Mouse (Mus musculus): ENCODE results near the gene Anxa3. TPM values are rescaled to one million over a fixed set of nuclear protein-coding genes. Genes with fewer than 3 reads are reported as not detected.

Anxa3 gene
- total and polyA plus RNA-seq, 2 experiments from 2014 or later: 23.9 to 29.2 TPM

DNA sequence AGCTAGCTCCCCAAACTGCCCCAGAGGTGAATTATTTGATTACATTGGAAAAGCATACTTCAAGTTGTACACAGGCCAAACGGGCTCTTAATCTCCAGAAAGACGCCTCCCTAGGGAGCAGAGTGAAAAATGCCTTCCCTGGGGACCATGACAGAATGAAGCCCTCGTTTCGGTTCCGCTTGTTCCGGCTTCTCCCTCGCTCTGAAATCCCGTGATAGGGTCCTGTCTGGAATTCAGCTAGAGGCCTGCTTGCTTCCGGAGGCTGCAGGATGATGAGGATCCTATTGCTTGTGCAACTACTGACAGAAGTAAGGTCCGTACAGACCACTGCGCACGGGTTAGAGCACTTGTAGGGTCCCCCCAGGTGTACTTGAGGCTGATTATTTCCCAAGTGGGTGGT lies 77.9 kb downstream of the Anxa3 start:
- Histone ChIP-seq H3K4me2 (ENCODE audit: low read depth, low read length, poor library complexity, severe bottlenecking) (no peak overlapping the region), H3K27me3 (ENCODE audit: insufficient read depth, low read length) (no peaks in the 10 kb centered on the region), H3K9ac (replicated peaks; ENCODE audit: low read length, poor library complexity, severe bottlenecking) (no peak overlapping the region), H3K36me3 (ENCODE audit: insufficient read depth, low read length) (no peaks in the 10 kb centered on the region), H3K27ac (ENCODE audit: low read depth, low read length) (no peak overlapping the region), H3K4me3 (ENCODE audit: low read depth, low read length) (no peak overlapping the region), H3K4me1 (ENCODE audit: insufficient read depth, low read length) (no peaks in the 10 kb centered on the region), H3K9me3 (ENCODE audit: low read length) (no peaks in the 10 kb centered on the region)
- no peak for TF ChIP-seq CTCF (IDR thresholded peaks at IDR 0.05)
- 57% methylated on average over 12 of the region's 12 CpGs for whole genome bisulfite sequencing
- no peak for ATAC-seq (ENCODE audit: low FRiP score)
- DNase-seq (ENCODE audit: low spot score): no peak

DNA sequence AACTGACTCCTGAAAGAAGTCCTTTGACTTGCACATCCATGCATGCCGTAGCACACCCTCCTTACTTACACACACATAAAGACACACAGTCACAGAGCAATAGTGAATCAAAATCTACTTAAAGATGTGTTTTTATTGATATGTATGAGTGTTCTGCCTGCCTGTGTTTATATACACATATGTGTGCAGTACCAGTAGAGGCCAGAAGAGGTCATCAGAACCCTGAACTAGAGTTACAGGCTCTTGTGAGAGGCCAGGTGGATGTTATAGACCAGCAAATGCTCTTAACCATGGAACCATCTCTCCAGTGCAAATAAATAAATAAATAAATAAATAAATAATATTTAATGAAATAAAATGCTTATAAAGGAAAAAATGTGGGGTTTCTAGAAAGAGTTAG lies 85.0 kb downstream of the Anxa3 start:
- Histone ChIP-seq H3K4me1 (ENCODE audit: insufficient read depth, low read length) (no peaks in the 10 kb centered on the region), H3K4me2 (ENCODE audit: low read depth, low read length, poor library complexity, severe bottlenecking) (no peak overlapping the region), H3K9ac (replicated peaks; ENCODE audit: low read length, poor library complexity, severe bottlenecking) (no peak overlapping the region), H3K27ac (ENCODE audit: low read depth, low read length) (no peak overlapping the region), H3K4me3 (ENCODE audit: low read depth, low read length) (no peak overlapping the region), H3K27me3 (ENCODE audit: insufficient read depth, low read length) (no peaks in the 10 kb centered on the region), H3K36me3 (ENCODE audit: insufficient read depth, low read length) (no peaks in the 10 kb centered on the region), H3K9me3 (ENCODE audit: low read length) (no peaks in the 10 kb centered on the region)
- 100% methylated on average over 1 of the region's 1 CpGs for WGBS
- peak; percentile 58 for TF ChIP-seq CTCF (IDR thresholded peaks at IDR 0.05)
- no peak for ATAC-seq (ENCODE audit: low FRiP score)
- DNase-seq (ENCODE audit: low spot score): peak; percentile 58

DNA sequence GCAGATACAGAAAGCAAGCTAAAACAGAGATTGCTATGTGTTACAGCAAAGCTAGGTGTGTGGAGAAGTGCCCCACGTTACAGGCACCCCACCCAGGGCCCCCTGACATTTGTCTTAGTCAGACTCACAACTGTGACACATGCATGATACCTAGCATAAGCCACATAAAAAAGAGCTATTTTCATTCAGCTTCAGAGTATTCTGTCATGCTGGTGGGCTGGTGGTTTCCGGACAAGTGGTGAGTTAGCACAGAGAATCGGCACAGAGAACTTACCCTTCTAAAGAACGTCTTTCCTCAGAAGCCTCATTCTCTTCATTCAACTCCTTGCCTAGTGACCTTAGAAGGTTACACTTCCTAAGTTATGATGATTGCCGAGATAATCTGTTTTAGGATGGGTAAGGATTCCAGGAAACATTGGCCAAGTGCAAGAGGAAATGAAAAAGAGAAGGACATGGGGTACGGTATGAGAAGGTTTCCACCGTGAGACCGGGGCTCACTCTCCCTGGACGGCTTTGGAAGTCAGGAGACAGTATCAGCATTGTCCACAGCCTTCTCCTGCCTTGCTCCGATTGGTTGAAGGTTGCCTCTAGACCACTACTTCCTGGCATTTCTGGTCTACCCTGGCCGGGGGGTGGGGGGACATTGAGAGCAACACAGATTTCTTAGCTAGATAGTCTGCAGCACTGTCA lies 85.9 kb downstream of the Anxa3 start:
- DNase-seq (ENCODE audit: low spot score) (no peak), ATAC-seq (ENCODE audit: low FRiP score) (no peak)
- H3K9me3 ChIP-seq (ENCODE audit: low read length): no peaks in the 10 kb centered on the region
- TF ChIP-seq CTCF (IDR thresholded peaks at IDR 0.05): no peak
- H3K9ac ChIP-seq (replicated peaks; ENCODE audit: low read length, poor library complexity, severe bottlenecking): no peak overlapping the region
- H3K27ac ChIP-seq (ENCODE audit: low read depth, low read length): no peak overlapping the region
- no peaks in the 10 kb centered on the region for H3K27me3 ChIP-seq (ENCODE audit: insufficient read depth, low read length)
- H3K36me3 ChIP-seq (ENCODE audit: insufficient read depth, low read length): no peaks in the 10 kb centered on the region
- no peak overlapping the region for H3K4me3 ChIP-seq (ENCODE audit: low read depth, low read length)
- no peak overlapping the region for H3K4me2 ChIP-seq (ENCODE audit: low read depth, low read length, poor library complexity, severe bottlenecking)
- 96% methylated on average over 11 of the region's 11 CpGs for WGBS
- no peaks in the 10 kb centered on the region for H3K4me1 ChIP-seq (ENCODE audit: insufficient read depth, low read length)

DNA sequence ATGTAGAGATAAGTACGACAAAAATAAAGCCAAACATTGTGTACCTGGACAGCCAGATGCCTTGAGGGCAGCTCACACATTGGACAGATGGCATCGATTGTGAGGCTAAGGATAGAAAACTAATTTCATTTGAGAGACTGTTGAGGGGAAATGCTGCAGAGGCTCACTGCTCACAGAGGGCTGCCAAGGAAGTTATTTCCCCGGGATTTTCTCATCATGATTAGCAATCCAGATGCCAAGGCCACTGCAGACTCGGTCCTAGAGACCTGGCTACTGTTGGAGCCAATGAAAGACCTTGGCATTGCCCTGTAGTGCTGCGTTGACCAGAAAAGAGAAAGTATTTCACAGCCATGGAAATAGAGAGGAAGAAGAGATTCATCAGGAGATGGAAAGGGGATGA lies 87.1 kb downstream of the Anxa3 start:
- no peak for TF ChIP-seq CTCF (IDR thresholded peaks at IDR 0.05)
- H3K4me2 ChIP-seq (ENCODE audit: low read depth, low read length, poor library complexity, severe bottlenecking): no peak overlapping the region
- no peak overlapping the region for H3K27ac ChIP-seq (ENCODE audit: low read depth, low read length)
- DNase-seq (ENCODE audit: low spot score) (peak; percentile 14), ATAC-seq (ENCODE audit: low FRiP score) (no peak)
- H3K9me3 ChIP-seq (ENCODE audit: low read length): no peaks in the 10 kb centered on the region
- H3K27me3 ChIP-seq (ENCODE audit: insufficient read depth, low read length): no peaks in the 10 kb centered on the region
- 73% methylated on average over 5 of the region's 5 CpGs for WGBS
- H3K36me3 ChIP-seq (ENCODE audit: insufficient read depth, low read length): no peaks in the 10 kb centered on the region
- no peak overlapping the region for H3K4me3 ChIP-seq (ENCODE audit: low read depth, low read length)
- no peak overlapping the region for H3K9ac ChIP-seq (replicated peaks; ENCODE audit: low read length, poor library complexity, severe bottlenecking)
- H3K4me1 ChIP-seq (ENCODE audit: insufficient read depth, low read length): no peaks in the 10 kb centered on the region

DNA sequence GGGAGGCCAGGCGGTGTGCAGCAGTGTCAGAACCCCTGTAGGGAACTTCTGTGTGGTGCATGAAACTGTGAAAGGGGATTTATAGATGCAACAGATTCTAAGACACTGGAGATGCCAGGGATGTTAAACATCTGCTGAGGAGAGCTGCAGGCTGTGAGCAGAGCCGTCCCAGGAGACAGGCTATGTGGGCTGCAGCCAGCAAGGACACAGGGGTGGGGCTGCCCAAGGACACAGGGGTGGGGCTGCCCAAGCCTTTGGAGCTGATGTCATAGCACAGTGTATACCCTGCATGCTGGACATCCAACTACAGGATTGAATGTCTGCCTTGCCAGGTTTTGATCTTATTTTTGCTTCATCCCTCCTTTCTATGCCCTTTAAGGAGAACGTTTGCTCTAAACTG lies 88.0 kb downstream of the Anxa3 start:
- WGBS: 48% methylated on average over 3 of the region's 3 CpGs
- no peak for DNase-seq (ENCODE audit: low spot score)
- Histone ChIP-seq H3K36me3 (ENCODE audit: insufficient read depth, low read length) (no peaks in the 10 kb centered on the region), H3K27ac (ENCODE audit: low read depth, low read length) (no peak overlapping the region), H3K9me3 (ENCODE audit: low read length) (no peaks in the 10 kb centered on the region), H3K27me3 (ENCODE audit: insufficient read depth, low read length) (no peaks in the 10 kb centered on the region), H3K4me3 (ENCODE audit: low read depth, low read length) (no peak overlapping the region), H3K4me1 (ENCODE audit: insufficient read depth, low read length) (no peaks in the 10 kb centered on the region), H3K4me2 (ENCODE audit: low read depth, low read length, poor library complexity, severe bottlenecking) (no peak overlapping the region), H3K9ac (replicated peaks; ENCODE audit: low read length, poor library complexity, severe bottlenecking) (no peak overlapping the region)
- 0 out of 2 replicates have a peak, but pooled peaks have one; percentile 47 for ATAC-seq (ENCODE audit: low FRiP score)
- no peak for TF ChIP-seq CTCF (IDR thresholded peaks at IDR 0.05)

DNA sequence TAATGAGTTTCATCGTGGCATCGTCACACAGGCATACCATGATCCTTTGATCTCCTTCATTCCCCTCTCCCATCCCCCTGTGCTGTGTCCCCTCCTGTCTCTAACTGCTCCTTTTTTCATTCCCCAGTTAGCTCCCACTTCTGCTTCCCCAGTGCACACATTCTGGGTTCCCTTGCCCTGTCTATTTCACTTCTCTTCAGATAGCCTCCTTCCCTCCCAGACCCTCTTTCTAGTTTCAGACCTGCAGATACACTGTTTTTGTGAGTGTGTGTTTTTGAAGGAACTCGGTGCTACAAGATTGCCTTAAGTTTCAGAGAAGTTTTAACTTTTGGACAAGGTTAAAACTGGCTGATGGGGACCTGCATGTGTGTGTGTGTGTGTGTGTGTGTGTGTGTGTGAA lies 88.5 kb downstream of the Anxa3 start:
- Histone ChIP-seq H3K9ac (replicated peaks; ENCODE audit: low read length, poor library complexity, severe bottlenecking) (no peak overlapping the region), H3K9me3 (ENCODE audit: low read length) (no peaks in the 10 kb centered on the region), H3K27ac (ENCODE audit: low read depth, low read length) (no peak overlapping the region), H3K4me1 (ENCODE audit: insufficient read depth, low read length) (no peaks in the 10 kb centered on the region), H3K4me3 (ENCODE audit: low read depth, low read length) (no peak overlapping the region), H3K36me3 (ENCODE audit: insufficient read depth, low read length) (no peaks in the 10 kb centered on the region), H3K27me3 (ENCODE audit: insufficient read depth, low read length) (no peaks in the 10 kb centered on the region), H3K4me2 (ENCODE audit: low read depth, low read length, poor library complexity, severe bottlenecking) (no peak overlapping the region)
- 61% methylated on average over 3 of the region's 3 CpGs for WGBS
- DNase-seq (ENCODE audit: low spot score) (no peak), ATAC-seq (ENCODE audit: low FRiP score) (no peak)
- no peak for TF ChIP-seq CTCF (IDR thresholded peaks at IDR 0.05)

Data from midbrain, postnatal 0 days (tissue).